Mouse (Mus musculus): Measurements from ENCODE around the gene Scgb3a1. TPM values are rescaled to one million over a fixed set of nuclear protein-coding genes. Genes with fewer than 3 reads are reported as not detected.

Scgb3a1 gene
- not detected for total RNA-seq (2021)
- long read RNA-seq, experiment 1, result 0 reads
- long read RNA-seq, experiment 2, result 0 reads

DNA sequence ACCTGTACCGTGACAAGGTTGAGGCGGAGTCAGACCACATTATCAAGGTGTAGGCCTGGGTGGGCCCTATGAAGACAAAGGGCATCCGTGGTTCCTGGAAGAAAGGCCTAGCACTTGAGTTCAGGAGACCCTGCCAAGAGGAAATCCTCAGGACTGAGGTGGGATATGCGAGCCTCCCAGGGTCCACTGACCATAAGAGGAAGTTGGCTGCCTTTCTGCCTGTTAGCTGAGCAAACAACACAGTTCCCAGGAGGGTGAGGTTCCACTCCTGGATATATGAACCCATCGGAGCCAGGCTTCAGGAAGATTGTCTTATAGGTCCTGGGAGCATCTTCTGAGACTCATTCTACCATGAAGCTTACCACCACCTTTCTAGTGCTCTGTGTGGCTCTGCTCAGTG lies at the start of gene Scgb3a1:
TSS of gene Scgb3a1 (plus strand) at position 301 of the 400 bp plus-strand sequence.
- no peak for DNase-seq

GRCm38 (mm10) chr11:49615856-49616725 lies 47.3 kb upstream of the Scgb3a1 start:
- DNase-seq, result no peak

DNA sequence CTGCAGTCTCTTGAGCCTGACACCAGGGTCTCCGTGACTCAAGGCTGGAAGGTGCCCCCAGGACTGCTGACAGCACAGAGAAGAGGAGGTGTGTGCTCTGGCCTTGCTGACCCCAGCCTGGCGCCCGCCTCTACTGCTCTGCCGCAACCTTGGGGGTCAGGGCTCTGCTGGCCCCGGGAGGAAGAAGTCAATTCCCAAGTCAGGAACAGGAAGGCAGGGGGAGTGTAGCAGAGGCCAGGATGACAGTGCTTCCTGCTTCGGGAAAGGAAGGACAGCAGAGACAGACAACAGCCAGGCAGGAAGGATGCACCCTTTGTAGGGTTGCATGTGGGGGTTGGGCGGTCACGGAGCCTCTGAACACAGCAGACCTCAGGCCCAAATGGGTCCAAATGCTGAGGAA lies 44.9 kb upstream of the Scgb3a1 start:
- DNase-seq, result no peak

- no peak for DNase-seq
Measured at GRCm38 (mm10) chr11:49621953-49622352, 41.5 kb upstream of the Scgb3a1 start.

DNA sequence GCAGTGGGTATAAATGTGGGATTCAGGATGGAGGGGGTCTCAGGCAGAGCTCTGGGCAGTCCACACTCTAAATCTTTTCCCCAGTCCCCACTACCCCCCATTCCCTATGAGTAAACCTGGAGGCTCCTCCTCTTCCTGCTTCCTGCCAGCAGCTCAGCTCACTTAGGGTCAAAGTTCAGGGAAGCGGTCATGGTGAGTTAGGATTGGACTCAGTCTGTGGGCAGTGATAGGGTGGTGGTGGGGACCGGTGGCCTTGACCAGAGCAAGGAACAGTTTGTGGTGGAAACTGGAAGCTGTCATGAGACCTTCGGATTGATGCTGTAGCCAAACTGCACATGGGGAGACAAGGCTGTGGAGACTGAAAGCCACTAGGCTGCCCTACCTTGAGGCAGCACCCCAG lies 39.3 kb upstream of the Scgb3a1 start:
- no peak for DNase-seq

GRCm38 (mm10) chr11:49625863-49626262 lies 37.5 kb upstream of the Scgb3a1 start:
- no peak for DNase-seq

GRCm38 (mm10) chr11:49626748-49627147 lies 36.7 kb upstream of the Scgb3a1 start:
- DNase-seq, result no peak

DNA sequence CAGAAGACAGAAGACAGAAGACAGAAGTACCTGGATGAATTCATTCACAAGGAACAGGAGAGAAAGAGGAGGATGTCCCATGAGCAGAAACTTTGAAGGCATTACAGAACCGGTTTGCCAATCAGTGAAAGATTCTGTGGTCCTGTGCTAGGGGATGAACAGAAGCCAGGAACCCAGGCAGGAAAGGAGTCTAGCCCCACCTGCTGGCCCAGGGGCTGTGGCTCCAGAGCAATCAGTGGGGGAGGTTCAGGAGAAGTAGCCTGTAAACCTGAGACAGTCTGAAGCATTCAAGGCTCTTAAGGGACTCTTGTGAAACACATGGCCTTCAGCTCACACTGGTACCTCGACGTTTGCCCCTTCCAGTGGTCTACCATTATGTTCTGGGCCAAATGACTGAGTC lies 32.3 kb upstream of the Scgb3a1 start:
- no peak for DNase-seq

- DNase-seq, result no peak
Measured at GRCm38 (mm10) chr11:49632256-49632655, 31.2 kb upstream of the Scgb3a1 start.

GRCm38 (mm10) chr11:49634101-49634500 lies 29.3 kb upstream of the Scgb3a1 start:
- no peak for DNase-seq

DNA sequence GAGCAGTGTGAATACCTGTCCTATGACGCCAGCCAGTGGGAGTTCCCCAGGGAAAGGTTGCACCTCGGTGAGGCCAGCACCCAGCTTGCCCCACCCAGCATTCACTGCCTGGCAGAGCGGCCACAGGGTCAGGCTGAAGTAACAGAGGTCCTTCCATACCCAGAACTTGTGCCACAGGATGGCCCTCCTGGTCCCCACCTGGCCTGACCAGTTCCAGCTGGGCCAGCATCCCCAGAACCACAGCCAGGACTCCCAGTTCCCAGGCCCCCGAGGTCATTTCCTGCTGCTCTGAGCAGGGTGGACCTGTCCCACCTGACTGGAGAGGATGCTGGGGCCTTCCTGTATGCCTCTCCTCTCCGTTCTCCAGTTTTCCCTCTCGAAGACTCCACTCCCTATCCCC lies 27.7 kb upstream of the Scgb3a1 start:
- DNase-seq, result no peak

- DNase-seq, result no peak
Measured at GRCm38 (mm10) chr11:49636449-49636848, 27.0 kb upstream of the Scgb3a1 start.

DNA sequence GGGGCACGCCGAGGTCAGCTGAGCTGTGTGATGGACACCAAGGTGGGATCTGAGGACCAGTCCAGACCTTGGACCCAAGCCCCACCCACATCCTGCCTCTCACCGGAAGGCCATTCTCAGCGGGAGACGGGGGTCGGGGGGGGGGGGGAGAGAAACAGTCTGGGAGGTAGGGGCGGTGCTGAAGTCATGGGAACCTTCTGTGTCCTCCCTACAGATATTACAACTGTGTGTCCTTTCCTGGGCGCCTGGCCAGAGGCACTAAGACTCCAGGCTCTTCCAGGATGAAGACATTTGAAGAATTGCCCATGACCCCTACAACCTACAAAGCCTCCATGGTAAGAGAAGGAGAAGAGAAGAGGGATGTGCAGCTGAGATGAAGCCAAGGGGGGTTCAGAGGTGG lies 17.7 kb upstream of the Scgb3a1 start:
- DNase-seq, result no peak

- DNase-seq, result no peak
Measured at GRCm38 (mm10) chr11:49650113-49650993, 13.1 kb upstream of the Scgb3a1 start.

DNA sequence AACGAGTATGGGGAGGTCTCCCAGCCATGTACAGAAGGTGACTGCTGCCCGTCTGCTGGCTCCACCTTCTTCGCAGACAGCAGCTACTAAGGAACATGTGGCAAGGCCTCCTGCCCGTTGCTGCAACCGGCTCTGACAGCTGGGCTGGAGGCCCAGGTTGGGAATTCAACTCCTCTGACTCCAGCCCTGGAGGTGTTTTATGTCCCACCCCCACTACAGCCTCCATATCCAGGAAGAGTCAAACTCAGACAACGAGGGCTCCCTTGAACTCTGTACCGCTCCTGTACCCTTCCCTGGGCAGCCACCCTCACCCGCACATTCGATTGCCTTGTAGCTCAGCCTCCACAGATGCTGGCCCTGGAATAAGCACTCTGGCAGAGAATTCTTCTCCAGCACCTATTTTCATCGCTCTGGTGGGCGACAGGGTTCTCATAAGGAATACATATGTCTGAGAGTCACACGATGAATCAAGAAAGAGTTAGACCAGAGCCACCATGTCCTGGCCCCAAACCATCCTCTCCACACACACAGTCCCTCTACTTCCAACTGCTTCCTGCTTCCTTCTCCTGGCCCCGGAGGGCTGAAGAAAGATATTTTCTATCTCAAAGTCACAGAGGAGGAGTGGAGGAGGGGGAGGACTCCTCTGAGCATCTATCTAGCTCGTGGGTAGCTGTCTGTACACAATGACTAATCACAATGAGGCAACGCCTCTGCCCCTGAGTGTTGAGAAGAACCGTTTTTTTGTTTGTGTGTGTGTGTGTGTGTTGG lies 12.2 kb upstream of the Scgb3a1 start:
- DNase-seq, result no peak

DNA sequence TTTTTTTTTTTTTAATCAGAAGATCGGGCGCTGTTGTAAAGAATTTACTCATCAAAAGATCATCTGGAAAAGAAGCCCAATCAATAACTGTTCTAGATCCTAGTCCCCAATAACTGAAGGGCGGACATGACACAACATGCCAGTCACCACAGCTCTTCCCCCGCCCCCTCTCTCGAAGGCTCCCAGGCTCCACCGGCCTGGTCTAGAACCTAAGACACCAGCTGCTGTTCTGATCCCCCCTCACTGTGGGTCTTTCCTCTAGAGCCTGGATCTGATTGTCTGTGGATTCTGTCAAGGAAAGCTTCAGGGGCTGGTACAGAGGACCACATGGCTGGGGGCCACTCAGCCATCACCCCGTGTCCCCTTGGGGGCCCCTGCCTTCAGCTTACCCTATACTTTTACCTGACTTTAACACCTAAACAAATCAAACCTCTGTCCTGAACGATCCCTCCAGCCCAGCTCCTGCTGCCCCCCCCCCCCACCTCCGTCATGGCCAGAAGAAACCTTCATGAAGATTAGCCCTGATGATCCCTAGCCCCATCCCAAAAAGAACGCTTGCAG lies 11.6 kb upstream of the Scgb3a1 start:
- DNase-seq, result no peak

GRCm38 (mm10) chr11:49652401-49653078 lies 10.9 kb upstream of the Scgb3a1 start:
- peak; percentile 87 for DNase-seq

DNA sequence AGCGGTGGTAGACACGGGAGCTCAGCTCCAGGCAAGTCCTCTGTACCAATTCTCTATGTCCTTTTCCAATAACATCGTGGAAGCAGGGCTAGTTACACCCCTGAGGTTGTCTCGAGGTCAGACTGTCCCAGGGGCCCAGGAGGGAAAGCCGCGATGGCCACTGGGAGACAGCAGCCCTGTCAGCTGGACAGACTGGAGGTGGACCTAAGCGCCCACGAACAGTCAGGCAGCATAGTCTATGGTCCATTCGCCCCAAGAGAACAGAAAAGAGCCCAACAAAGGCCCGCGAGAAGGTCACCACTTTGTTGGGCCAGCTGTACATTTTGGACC lies 10.4 kb upstream of the Scgb3a1 start:
- DNase-seq, result no peak

- no peak for DNase-seq
Measured at GRCm38 (mm10) chr11:49654651-49655050, 8.8 kb upstream of the Scgb3a1 start.

- DNase-seq, result no peak
Measured at GRCm38 (mm10) chr11:49655501-49655900, 7.9 kb upstream of the Scgb3a1 start.

- no peak for DNase-seq
Measured at GRCm38 (mm10) chr11:49658065-49658464, 5.3 kb upstream of the Scgb3a1 start.
